Mouse (Mus musculus) heart, postnatal 4 days (tissue): Measurements from ENCODE around the gene Olfr215. TPM values are rescaled to one million over a fixed set of nuclear protein-coding genes. Genes with fewer than 3 reads are reported as not detected.
"Not testable (repeated sequence)": the region's sequence is repeated elsewhere in the genome, so short reads cannot be mapped to it uniquely, and the experiment has no call there.

ENCODE experiments used
- DNase-seq: peaks from one replicate; pipeline ENCODE4 v3.0.0; 2021
- total RNA-seq, 2 experiments: library from RNA; stranded (reverse); gene quantifications; 2 replicates each; pipeline ENCODE4 v1.2.3; 2021

Gene Olfr215
- total RNA-seq: not detected

- no peak for DNase-seq
Observed at GRCm38 (mm10) chr6:116584095-116584494, at the start of gene Olfr215. Olfr215 (minus strand) TSS chr6:116584195.

- peak; percentile 91 for DNase-seq
Observed at GRCm38 (mm10) chr6:116632129-116632528, 48.1 kb upstream of the Olfr215 start.

- no peak for DNase-seq
Observed at GRCm38 (mm10) chr6:116629766-116630165, 45.8 kb upstream of the Olfr215 start.

GRCm38 (mm10) chr6:116628539-116629171, 44.7 kb upstream of the Olfr215 start, which contains the start of gene Zfp422:
Zfp422 (minus strand) TSS chr6:116628999.
- DNase-seq: peak; percentile 75

- DNase-seq: no peak
Observed at GRCm38 (mm10) chr6:116628095-116628494, 44.1 kb upstream of the Olfr215 start.

- DNase-seq: not testable (repeated sequence)
Observed at GRCm38 (mm10) chr6:116626417-116626816, 42.4 kb upstream of the Olfr215 start.

- no peak for DNase-seq
Observed at GRCm38 (mm10) chr6:116621318-116622023, 37.5 kb upstream of the Olfr215 start.

- no peak for DNase-seq
Observed at GRCm38 (mm10) chr6:116618073-116618472, 34.1 kb upstream of the Olfr215 start.

- peak; percentile 73 for DNase-seq
Observed at GRCm38 (mm10) chr6:116615719-116616118, 31.7 kb upstream of the Olfr215 start.

GRCm38 (mm10) chr6:116607230-116607629, 23.2 kb upstream of the Olfr215 start:
- DNase-seq: no peak

GRCm38 (mm10) chr6:116600969-116601368, 17.0 kb upstream of the Olfr215 start:
- DNase-seq: not testable (repeated sequence)

GRCm38 (mm10) chr6:116569834-116570233, 14.2 kb downstream of the Olfr215 start:
- DNase-seq: peak; percentile 54

GRCm38 (mm10) chr6:116554952-116555351, 29.0 kb downstream of the Olfr215 start:
- DNase-seq: no peak

GRCm38 (mm10) chr6:116553935-116554334, 30.1 kb downstream of the Olfr215 start, which contains the start of gene Olfr214:
Olfr214 (plus strand) TSS chr6:116554235.
- DNase-seq: no peak

- DNase-seq: not testable (repeated sequence)
Observed at GRCm38 (mm10) chr6:116550841-116551240, 33.2 kb downstream of the Olfr215 start, which contains the start of gene Gm5580. Gm5580 (plus strand) TSS chr6:116551141.

GRCm38 (mm10) chr6:116542500-116542899, 41.5 kb downstream of the Olfr215 start:
- DNase-seq: no peak

- no peak for DNase-seq
Observed at GRCm38 (mm10) chr6:116538156-116538555, 45.8 kb downstream of the Olfr215 start, which contains the start of gene Olfr213. Olfr213 (plus strand) TSS chr6:116538456.

Other genes starting within 250 kb of the Olfr215 start
- gene March8, start 246.2 kb downstream of the Olfr215 start, total RNA-seq: 10 to 100 TPM; 42.2 to 43.0 TPM
- 1 to 10 TPM; 6.3 to 6.7 TPM for gene Alox5, start 123.0 kb downstream of the Olfr215 start, total RNA-seq
- not detected for gene Olfr211, start 95.1 kb downstream of the Olfr215 start, total RNA-seq
- gene Olfr212, start 77.7 kb downstream of the Olfr215 start, total RNA-seq: under 1 TPM in 1 of 2 experiments, not detected in 1; 0.12 TPM
- gene Olfr213, start 45.7 kb downstream of the Olfr215 start, total RNA-seq: not detected
- 1 to 10 TPM; 4.0 to 4.4 TPM for gene Gm5580, start 33.1 kb downstream of the Olfr215 start, total RNA-seq
- gene Olfr214, start 30.0 kb downstream of the Olfr215 start, total RNA-seq: not detected
- gene Zfp422, start 44.8 kb upstream of the Olfr215 start, total RNA-seq: 10 to 100 TPM; 36.7 to 43.5 TPM
- 10 to 100 TPM; 36.8 to 42.9 TPM for gene Depp1, start 66.4 kb upstream of the Olfr215 start, total RNA-seq
- 1 to 10 TPM; 5.4 to 6.3 TPM for gene Rassf4, start 89.8 kb upstream of the Olfr215 start, total RNA-seq
- gene Tmem72, start 132.7 kb upstream of the Olfr215 start, total RNA-seq: under 1 TPM; 0.17 to 0.29 TPM